Mouse (Mus musculus) lung, adult 2 months (tissue): ENCODE data around the gene Gpx6. TPM values are rescaled to one million over a fixed set of nuclear protein-coding genes. Genes with fewer than 3 reads are reported as not detected.

Experiments used
- DNase-seq: peaks from one replicate; pipeline ENCODE4 v3.0.0; 2022
- H3K4me1 ChIP-seq: fragments of 200-500 bp; 2 replicates; pipeline ENCODE4 v1.6.1; 2011; ENCODE audit warnings: low read length; ENCODE audit not compliant: control insufficient read depth, insufficient read depth
- H3K4me3 ChIP-seq: fragments of 200-500 bp; replicated peaks from 2 replicates; pipeline ENCODE3; 2011; ENCODE audit warnings: low read depth, mild to moderate bottlenecking, control low read depth, low read length; ENCODE audit errors: extremely low read depth
- CTCF ChIP-seq: fragments of 200-500 bp; IDR thresholded peaks from 2 replicates; pipeline ENCODE4 v1.5.1; 2011; ENCODE audit warnings: mild to moderate bottlenecking, low read length, control low read depth; ENCODE audit not compliant: insufficient read depth
- POLR2A ChIP-seq: fragments of 200-500 bp; IDR thresholded peaks from 2 replicates; pipeline ENCODE4 v1.6.1; 2011; ENCODE audit warnings: low read depth, mild to moderate bottlenecking, control low read depth, low read length, borderline replicate concordance; ENCODE audit errors: extremely low read depth
- WGBS: fragments of 180-500 bp; shearing (Covaris S2); methylation state at CpG from one replicate; pipeline ENCODE4 v1.1.7; 2018; 5-methylcytosine and 5-hydroxymethylcytosine counted together
- polyA plus RNA-seq: library from polyadenylated mRNA; depleted of rRNA; stranded (reverse); fragments of >200 nt; gene quantifications from 2 replicates; pipeline ENCODE4 v1.2.3, GENCODE M21; 2012; rRNA removed

Gene Gpx6
- not detected in 2 replicates for polyA plus RNA-seq

DNA sequence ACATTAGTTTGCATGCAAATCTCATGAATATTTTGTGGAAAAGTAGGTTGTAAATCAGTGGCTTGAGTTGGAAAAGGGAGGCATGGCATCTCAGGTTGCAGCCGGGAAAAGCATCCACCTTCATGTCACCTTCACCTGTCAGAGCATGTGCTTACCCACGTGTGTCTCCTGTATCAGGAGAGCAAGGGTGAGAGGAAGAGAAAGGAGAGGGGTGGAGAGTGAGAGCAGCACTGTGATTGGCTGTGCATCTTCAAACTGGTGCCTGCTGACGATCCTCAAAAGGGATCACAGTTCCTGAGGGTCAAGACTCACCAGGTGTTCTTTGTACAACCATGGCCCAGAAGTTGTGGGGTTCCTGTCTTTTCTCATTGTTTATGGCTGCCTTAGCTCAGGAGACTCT is at the start of gene Gpx6:
Gene Gpx6, plus strand, starts transcription at position 200 of the 400 bp plus-strand sequence.
- no peak for TF ChIP-seq POLR2A
- no peak for TF ChIP-seq CTCF
- WGBS, result 31% methylated on average over 3 of the region's 3 CpGs
- DNase-seq, result no peak

DNA sequence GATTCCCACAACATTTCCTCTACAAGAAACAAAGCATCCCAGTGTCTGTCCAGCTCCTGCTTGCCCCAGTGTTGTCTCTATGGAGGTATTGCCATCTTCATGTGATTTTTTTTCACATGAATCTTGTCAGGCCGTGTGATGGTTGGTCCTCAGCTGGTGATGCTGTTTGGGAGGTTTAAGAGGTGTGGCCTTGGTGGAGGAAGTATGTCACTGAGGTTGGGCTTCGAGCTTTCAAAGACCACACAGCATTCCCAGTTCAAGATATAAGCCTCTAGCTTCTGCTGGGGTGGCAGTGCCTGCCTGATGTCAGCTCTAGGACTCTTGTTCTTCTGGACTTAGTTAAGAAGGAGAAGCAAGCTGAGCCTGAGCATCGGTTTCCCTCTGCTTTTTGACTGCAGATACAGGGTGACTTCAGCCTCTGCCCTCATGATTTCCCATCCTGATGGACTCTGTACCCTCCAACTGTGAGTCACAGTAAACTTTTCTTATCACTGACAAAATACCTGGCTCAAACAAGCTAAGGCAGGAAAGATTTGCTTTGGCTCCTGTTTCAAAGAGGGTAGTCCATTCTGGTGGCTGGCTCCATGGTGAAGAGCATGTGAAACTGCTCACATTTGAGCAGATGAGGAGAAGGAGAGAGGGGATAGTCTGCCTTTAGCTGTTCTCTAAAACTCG is 49.0 kb upstream of the Gpx6 start:
- no peak for DNase-seq
- no peak for TF ChIP-seq CTCF
- no peak for TF ChIP-seq POLR2A
- WGBS, result 51% methylated on average over 4 of the region's 4 CpGs

More for the DNA sequence above, at the start of gene Gpx6:
- Histone ChIP-seq H3K4me3 (no peak within 1 kb of the TSS), H3K4me1 (no peaks in the 10 kb centered on the region)

DNA sequence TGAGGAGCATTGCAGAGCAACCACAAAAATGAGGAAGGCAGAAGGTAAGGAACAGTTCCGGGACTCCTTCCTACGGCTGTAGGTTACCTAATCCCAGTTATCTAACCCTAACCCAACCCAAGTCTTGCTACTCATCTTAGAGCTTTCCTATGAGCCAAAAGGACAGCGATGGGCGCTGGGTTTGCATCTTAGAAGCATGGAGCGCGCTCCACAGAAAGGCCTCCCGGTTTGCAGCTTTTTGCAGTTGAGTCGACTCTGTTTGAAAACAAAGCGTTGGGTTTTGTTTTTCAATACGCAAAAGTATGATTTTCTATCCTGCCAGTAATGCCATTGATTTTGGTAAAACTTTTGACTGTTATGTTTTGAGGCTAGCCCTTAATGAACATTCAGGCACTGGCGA is 48.0 kb upstream of the Gpx6 start:
- 7% methylated on average over 11 of the region's 11 CpGs for WGBS
- no peak overlapping the region for H3K4me3 ChIP-seq
- TF ChIP-seq POLR2A (no peak), CTCF (no peak)
- no peaks in the 10 kb centered on the region; the same call in 1 of the 2 replicates for H3K4me1 ChIP-seq
- no peak for DNase-seq

More for the DNA sequence above, 49.0 kb upstream of the Gpx6 start:
- H3K4me3 ChIP-seq, result no peak overlapping the region
- no peaks in the 10 kb centered on the region; the same call in 1 of the 2 replicates for H3K4me1 ChIP-seq

DNA sequence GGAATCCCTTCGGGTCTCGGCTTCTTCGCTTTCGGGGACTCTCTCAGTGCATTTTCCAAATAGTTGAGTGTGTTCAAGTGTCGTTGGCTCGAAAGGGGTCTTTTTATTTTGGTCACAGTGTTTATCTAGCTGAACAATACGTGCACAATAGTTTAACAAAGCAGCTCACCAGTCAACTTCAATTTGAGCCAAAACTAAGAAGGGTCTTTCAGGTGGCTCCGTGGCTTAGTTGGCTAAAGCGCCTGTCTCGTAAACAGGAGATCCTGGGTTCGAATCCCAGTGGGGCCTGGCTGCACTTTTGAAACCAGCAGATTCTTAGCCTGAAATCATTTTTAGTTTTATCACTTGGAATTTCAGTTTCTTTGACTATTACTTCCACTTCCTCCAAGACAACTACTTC is 47.6 kb upstream of the Gpx6 start:
- Histone ChIP-seq H3K4me1 (no peaks in the 10 kb centered on the region), H3K4me3 (no peak overlapping the region)
- DNase-seq, result no peak
- 8% methylated on average over 11 of the region's 11 CpGs for WGBS
- TF ChIP-seq POLR2A (no peak), CTCF (no peak)

DNA sequence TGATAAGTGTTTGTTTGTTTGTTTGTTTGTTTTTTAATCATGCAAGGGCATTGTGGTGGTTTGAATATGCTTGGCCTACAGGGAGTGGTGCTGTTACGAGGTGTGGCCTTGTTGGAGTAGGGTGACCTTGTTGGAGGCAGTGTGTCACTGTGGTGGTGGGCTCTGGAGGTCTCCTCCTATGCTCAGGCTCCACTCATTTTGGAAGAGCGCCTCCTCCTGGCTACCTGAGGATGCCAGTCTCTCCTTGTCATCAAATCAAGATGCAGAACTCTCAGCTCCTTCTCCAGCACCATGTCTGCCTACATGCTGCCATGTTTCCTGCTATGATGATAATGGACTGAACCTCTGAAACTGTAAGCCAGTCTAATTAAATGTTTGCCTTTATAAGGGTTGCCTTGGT is 46.2 kb upstream of the Gpx6 start:
- TF ChIP-seq CTCF (no peak), POLR2A (no peak)
- WGBS, result 62% methylated on average over 2 of the region's 2 CpGs
- no peaks in the 10 kb centered on the region for H3K4me1 ChIP-seq
- no peak overlapping the region for H3K4me3 ChIP-seq
- no peak for DNase-seq

DNA sequence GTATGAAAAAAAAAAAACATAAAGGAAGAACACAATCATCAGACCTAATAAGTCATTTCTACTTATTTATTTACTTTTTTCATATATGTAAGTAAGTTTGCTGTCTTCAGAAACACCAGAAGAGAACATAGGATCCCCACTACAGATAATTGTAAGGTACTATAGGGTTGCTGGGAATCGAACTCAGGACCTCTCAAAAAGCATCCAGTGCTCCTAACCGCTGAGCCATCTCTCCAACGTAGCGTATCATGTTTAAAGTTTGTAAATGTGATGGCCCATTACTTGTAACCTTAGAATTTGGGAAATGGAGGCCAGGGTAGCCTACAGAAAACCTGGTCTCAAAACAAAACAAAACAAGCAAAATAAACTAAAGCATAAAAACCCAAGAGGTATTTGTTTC is 44.4 kb upstream of the Gpx6 start:
- Histone ChIP-seq H3K4me1 (no peaks in the 10 kb centered on the region), H3K4me3 (no peak overlapping the region)
- 50% methylated on average over 4 of the region's 4 CpGs for WGBS
- DNase-seq, result no peak
- TF ChIP-seq POLR2A (no peak), CTCF (no peak)

DNA sequence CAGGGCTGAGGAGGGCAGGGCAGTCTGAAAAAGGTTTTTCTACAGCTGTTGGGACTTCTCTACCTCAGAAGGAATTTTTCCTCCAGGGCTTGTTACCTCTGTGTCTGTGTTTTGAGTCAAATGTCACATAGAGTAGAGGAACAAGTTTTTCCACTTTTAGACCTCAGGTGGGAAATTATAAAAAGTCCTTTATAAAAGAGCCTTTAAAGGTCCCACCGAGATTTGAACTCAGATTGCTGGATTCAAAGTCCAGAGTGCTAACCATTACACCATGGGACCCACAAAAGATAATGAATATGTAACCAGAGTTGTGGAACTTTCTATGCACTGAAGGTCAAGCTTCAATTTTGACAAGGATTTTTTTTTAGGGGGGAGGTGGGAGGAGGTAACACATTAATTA is 43.7 kb upstream of the Gpx6 start:
- WGBS, result 15% methylated on average over 1 of the region's 1 CpGs
- no peaks in the 10 kb centered on the region for H3K4me1 ChIP-seq
- TF ChIP-seq POLR2A (no peak), CTCF (no peak)
- H3K4me3 ChIP-seq, result no peak overlapping the region
- DNase-seq, result no peak

DNA sequence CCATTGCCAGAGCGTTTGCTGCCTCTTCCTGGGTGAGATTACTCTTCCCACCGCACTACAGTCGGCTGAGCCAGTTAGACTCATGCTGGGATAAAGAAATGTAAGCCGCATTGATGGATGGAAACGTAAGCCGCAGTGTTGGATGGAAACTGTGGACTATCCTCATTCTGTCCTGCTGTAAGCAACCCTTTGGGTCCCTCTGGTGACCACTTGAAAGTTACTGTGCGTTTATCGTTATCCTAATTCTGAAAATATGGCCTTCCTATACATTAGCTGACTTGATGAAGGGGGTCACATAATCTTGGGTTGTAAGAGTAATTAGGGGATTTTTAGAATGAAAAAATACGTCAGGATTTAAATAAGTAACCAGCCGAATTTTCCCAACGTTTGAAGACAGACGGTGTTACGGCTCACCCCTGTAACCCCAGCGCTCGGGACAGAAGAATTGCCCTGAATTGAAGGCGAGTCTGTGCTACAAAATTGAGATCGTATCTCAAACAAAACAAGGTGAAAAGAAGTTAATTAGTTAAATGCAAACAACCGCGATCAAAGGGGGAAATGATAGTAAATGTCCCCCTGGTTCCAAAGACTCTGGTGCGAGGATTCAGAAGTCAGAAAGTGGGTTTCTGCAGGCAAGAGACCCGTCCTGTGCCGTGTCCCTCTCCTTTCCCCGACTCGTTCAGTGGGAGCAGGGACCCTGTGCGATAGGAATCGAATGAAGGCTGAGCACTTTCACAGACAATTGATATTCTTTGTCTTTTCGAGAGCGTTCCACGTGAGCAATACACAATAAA is 36.7 kb upstream of the Gpx6 start:
- H3K4me1 ChIP-seq, result peaks cover 14% of the 10 kb centered on the region
- peak; percentile 9 for DNase-seq
- 3% methylated on average over 29 of the region's 29 CpGs for whole genome bisulfite sequencing

DNA sequence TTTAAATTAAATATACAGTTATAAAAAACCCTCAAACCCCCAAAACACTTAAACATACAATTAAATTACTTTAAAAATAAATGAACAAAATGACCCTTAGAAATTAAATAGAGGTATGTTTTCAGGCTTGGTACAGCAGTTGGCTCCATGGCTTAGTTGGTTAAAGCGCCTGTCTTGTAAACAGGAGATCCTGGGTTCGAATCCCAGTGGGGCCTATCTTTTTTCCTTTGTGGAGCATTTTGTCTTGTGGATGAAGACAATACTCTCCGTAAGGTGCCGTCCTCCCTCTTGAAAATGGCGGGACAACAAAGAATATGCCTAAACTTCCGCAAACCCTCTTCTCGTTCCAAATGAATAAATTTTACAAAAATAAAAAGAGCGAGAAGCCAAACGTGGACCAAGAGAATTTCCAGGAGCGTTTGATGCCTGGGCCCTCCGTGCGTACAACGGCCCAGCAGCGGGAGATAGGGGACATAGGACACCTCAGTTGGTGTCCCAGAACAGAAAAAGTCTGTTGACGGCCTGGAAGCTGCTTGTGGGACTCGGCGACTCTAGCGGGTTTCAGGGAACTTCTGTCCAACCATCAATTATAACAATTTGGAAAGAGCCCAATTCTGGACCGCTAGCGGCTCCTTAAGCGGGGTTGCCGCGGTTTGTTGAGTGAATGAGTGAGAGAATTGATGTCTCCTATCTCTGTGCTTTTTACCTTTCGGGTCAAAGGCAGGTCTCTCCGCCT is 35.9 kb upstream of the Gpx6 start:
- peaks cover 14% of the 10 kb centered on the region for H3K4me1 ChIP-seq
- DNase-seq, result peak; percentile 19
- 2% methylated on average over 25 of the region's 25 CpGs for WGBS
- peak overlapping the region; percentile 65 for H3K4me3 ChIP-seq
- TF ChIP-seq POLR2A (no peak), CTCF (no peak)

More for the DNA sequence above, 36.7 kb upstream of the Gpx6 start:
- TF ChIP-seq CTCF (no peak), POLR2A (no peak)
- H3K4me3 ChIP-seq, result peak overlapping the region; percentile 51

DNA sequence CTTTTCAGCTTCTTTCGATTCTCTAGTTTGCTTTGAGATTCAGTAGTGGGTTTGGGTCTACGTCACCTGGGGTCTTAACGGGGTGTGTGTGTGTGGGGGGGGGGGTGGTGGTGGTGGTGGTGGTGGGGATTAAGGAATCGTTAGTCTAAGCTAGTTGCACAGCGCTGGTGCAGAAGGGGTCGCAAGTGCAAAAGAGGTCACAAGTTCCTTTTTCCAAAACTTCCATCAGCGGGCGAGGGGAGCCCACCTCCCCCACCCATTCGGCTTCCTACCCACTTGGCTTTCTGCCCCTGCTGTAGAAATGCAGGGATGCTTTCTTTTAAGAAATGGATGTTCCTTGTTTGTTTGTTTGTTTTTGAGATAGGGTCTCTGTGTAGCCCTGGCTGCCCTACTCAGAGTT is 35.4 kb upstream of the Gpx6 start:
- WGBS, result 4% methylated on average over 9 of the region's 9 CpGs
- no peak for DNase-seq
- Histone ChIP-seq H3K4me1 (peaks cover 14% of the 10 kb centered on the region), H3K4me3 (peak overlapping the region; percentile 65)
- TF ChIP-seq POLR2A (no peak), CTCF (no peak)
